Mouse (Mus musculus): ENCODE data around the gene Capn5.
"Not testable (repeated sequence)": the region's sequence is repeated elsewhere in the genome, so short reads cannot be mapped to it uniquely, and the experiment has no call there.

The Capn5 gene
- long read RNA-seq, experiment 1, partial matches to known transcripts = 0 of 1 reads
- long read RNA-seq, experiment 1, other reads (novel, unspliced or antisense) = 1 of 1 reads
- long read RNA-seq, experiment 2 = 0 reads

GRCm38 (mm10) chr7:98177929-98178559 is at the start of gene Capn5:
TSS of gene Capn5 (minus strand) at chr7:98178274.
- intact Hi-C loops (cut with DNase I) = no loop called here

GRCm38 (mm10) chr7:98223796-98224195 is 45.7 kb upstream of the Capn5 start:
- intact Hi-C loops (cut with DNase I) = no loop called here

GRCm38 (mm10) chr7:98216713-98217112 is 38.6 kb upstream of the Capn5 start:
- intact Hi-C loops (cut with DNase I) = no loop called here

DNA sequence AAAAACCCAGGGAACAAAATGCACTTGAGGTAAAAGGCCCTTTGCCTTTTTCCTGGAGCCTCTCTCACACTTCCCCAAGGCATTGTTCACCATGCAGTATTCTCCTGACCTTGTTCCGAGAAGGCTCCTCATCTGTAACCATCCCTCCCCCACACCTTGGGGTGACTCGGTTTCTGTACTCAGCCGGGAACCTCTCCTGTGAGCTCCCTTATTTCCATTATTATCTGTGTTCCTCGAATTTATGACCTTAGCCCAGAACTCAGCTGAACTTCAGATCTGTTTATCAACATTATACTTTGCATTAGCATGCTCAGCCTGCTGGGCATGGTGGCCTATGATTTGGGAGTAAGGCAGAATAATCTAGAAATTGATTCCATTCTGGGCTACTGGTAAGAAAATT is 24.9 kb upstream of the Capn5 start:
- intact Hi-C loops (cut with DNase I) = no loop called here

DNA sequence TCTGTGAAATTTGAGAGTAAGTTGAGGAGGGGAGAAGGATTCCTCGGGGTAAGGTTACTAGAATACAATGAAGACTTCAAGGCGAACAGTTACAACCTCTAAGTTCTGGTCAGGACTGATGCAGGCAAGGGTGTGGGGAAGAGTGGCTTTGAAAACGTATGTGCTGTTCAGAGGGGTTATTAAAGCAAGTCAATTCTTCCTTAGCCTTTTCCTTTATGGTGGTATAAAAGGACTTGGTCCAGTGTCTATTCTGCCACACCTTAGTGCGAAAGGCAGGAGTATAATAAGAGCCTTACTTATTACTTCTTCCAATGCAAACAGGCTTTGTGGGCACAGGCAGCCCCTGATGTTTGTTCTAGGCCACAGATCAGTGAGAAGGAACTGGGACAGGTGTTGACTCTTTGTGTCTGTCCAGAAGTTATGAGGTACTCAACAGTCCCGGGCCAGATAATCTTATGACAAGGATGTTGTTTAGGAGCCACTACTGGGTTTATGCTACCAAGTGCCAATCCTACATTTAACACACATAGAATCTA is 23.5 kb upstream of the Capn5 start:
- intact Hi-C loops (cut with DNase I) = no loop called here

- intact Hi-C loops (cut with DNase I) = no loop called here
Measured at GRCm38 (mm10) chr7:98200396-98200795, 22.3 kb upstream of the Capn5 start.

GRCm38 (mm10) chr7:98199381-98199780 is 21.3 kb upstream of the Capn5 start, which contains the start of gene B3gnt6:
TSS of gene B3gnt6 (minus strand) at chr7:98199481.
- intact Hi-C loops (cut with DNase I) = no loop called here

DNA sequence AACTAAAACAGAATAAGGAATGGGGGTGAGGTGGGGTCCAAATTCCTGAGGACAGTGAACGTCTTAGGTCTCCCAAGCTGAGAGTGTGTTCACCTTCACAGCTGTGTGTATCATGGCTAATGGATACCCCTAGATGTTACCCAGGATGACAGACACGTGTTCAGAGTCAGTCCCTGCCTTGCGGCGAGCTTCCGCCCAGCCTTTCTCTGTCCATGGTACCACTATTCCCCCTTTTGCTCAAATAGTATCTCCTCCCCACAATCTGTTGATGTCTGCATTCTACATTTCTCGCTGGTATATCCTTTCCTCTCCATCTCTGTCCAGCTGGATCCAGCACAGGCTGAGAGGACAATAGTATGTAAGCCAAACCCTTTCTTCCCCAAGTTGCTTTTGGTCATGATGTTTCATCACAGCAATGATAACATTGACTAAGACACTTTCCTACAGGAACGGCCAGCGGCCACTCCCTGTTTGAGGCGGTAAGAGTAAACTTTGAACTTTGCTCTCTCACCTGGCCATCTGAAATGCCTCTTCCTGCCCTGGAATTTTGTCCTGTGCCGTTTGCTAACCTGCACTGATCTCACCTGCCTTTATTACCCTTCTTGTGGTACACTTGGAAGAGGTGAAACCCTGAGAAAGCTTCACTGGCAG is 17.2 kb upstream of the Capn5 start:
- intact Hi-C loops (cut with DNase I) = no loop called here

- intact Hi-C loops (cut with DNase I) = loop anchor here (5.0 kb wide), 1 partner anchor 37 kb away; no protein-coding TSS in a partner anchor
Measured at GRCm38 (mm10) chr7:98194026-98194792, 16.1 kb upstream of the Capn5 start.

- intact Hi-C loops (cut with DNase I) = loop anchor here (5.0 kb wide), 1 partner anchor 36 kb away; no protein-coding TSS in a partner anchor
Measured at GRCm38 (mm10) chr7:98193515-98194025, 15.5 kb upstream of the Capn5 start.

GRCm38 (mm10) chr7:98191571-98192250 is 13.6 kb upstream of the Capn5 start:
- intact Hi-C loops (cut with DNase I) = loop anchor here (5.0 kb wide), 1 partner anchor 34 kb away; no protein-coding TSS in a partner anchor

DNA sequence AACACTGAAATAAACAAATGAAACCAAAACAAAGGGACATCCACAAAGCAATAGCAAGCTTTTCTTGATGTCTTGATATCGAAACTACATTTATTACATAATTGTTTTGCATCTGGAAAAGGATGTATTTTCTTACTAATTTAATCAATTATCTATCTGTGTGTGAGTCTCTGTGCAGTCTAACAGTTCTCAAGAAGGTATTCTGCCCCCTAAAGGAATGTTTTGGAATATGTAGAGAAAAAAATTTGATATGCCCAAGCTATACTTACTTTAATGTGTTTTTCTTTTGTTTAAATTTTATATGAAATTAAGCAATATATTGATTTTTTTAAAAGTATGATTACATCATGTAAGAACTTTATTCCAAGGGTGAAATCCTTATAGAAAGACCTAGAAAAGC is 12.5 kb upstream of the Capn5 start:
- intact Hi-C loops (cut with DNase I) = loop anchor here (5.0 kb wide), 1 partner anchor 33 kb away; no protein-coding TSS in a partner anchor

GRCm38 (mm10) chr7:98189745-98190144 is 11.7 kb upstream of the Capn5 start:
- intact Hi-C loops (cut with DNase I) = loop anchor here (5.0 kb wide), 1 partner anchor 32 kb away; no protein-coding TSS in a partner anchor

DNA sequence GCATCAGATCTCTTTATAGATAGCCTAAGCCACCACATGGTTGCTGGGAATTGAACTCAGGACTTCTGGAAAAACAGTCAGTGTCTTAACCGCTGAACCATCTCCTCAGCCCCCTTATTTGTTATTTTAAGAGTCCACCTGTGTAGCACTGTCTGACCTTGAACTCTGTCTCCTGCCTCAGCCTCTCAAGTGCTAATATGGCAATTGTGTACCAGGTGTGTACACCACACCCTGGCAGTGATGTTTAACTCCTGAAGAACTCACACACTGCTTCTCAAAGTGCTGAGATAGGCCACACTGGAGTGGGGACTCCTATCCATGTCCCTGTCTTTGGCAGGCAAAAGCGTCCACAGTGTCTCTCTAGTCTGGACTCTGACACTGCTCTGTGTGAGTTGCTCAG is 10.6 kb upstream of the Capn5 start:
- intact Hi-C loops (cut with DNase I) = no loop called here

DNA sequence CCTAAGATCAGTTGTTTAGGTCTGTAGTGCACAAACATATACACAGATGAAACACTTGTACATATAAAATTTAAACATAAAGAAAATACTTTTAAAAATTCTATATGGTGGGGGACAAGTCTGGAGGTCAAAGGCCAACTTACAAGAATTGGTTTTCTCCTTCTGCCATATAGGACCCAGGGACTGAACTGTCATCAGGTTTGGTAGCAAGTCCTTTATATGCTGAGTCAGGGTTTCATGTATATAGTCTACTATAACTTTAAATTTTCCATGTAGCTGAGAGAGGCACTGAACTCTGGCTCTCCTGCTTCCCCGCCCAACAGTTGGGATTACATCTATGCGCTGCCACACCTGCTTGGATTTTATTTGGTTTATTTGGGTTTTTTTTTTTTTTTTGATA is 10.2 kb upstream of the Capn5 start:
- intact Hi-C loops (cut with DNase I) = no loop called here

DNA sequence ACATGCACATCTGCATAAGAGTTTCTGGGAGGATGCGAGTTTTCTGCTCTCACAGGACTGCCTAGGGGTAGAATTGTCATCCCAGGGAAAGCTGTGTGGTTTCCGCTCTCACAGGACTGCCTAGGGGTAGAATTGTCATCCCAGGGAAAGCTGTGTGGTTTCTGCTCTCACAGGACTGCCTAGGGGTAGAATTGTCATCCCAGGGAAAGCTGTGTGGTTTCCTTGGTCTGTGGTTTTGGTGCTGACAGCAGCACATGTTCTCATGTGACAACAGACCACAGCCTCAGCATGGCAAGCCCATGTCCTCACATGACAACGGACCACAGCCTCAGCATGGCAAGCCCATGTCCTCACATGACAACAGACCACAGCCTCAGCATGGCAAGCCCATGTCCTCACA is 9.3 kb upstream of the Capn5 start:
- intact Hi-C loops (cut with DNase I) = not testable (repeated sequence)

DNA sequence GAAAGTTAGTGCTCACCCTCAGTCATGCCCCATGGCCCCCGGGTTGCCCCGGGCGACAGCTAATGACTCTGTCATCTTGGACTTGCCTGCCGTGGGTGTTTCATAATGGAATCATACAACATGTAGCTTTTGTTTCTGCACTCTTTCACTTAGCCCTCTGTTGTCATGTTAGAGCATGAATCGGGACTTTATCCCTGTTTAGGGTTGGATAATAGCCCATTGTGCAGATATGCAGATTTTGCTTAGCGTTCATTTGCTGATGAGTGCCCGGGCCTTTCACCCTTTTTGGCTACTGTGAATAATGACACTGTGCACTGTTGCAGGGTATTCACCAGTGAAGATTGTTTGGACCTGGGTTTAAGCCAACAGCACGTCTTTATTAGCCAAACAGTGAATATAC is 8.6 kb upstream of the Capn5 start:
- intact Hi-C loops (cut with DNase I) = no loop called here

DNA sequence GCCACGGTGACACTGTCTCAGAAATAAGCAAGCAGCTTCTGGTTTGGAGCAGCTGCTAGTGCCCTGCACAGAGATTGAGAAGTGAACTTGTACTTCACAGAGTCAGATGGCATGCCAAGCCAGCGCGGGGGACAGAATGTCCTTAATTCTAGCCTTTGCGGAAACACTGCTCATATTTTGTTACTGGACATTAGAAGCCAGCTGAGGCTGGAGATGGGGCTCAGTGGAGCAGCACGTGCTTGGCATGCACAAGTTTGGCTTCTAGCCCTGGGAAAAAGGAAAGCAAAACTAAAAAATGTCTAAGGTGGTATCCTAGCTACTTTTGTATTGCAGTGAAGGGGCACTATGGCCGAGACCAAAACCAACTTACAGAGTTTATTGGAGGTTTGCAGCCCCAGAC is 7.3 kb upstream of the Capn5 start:
- intact Hi-C loops (cut with DNase I) = no loop called here

- intact Hi-C loops (cut with DNase I) = no loop called here
Measured at GRCm38 (mm10) chr7:98178560-98179231, 622 bp upstream of the Capn5 start.

DNA sequence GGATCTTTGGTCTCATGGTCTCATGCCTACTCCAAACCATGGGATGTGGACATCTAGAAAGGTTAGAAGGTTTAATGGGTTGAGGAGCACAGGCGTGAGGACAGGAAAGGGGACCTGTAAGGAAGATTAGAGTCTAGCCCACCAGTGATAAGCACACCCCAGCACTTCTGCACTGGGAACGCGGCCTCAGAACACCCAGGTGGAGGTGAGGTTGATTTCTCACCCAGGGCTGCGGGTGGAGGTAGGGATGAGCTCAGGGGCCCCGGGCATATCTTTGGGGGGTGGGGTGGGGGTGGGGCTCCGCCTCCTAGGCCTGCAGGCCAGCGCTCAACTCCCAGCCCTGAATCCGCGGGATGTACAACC is 527 bp downstream of the Capn5 start:
- intact Hi-C loops (cut with DNase I) = no loop called here

All from adrenal gland (tissue).